Mouse (Mus musculus) stomach, embryonic 14.5 days (tissue): ENCODE measurements around the gene Tyk2. TPM values are rescaled to one million over a fixed set of nuclear protein-coding genes. Genes with fewer than 3 reads are reported as not detected.

Experiments used
- ATAC-seq: fragments of 200-750 bp; cut with Nextera tagmentation; 2 replicates; pipeline ENCODE4 v1.8.0; 2017; ENCODE audit warnings: low read depth, moderate TSS enrichment; ENCODE audit not compliant: insufficient number of reproducible peaks, insufficient read depth, low FRiP score
- H3K27ac ChIP-seq: fragments of 300-500 bp; sonication (generic); 2 replicates; pipeline ENCODE4 v1.5.1; 2014; ENCODE audit warnings: mild to moderate bottlenecking, low read length, moderate library complexity, mixed read lengths
- H3K27me3 ChIP-seq: fragments of 300-500 bp; sonication (generic); 2 replicates; pipeline ENCODE4 v1.6.1; 2014; ENCODE audit warnings: low read length, control low read depth, mixed read lengths; ENCODE audit not compliant: control insufficient read depth, insufficient read depth
- H3K36me3 ChIP-seq: fragments of 300-500 bp; sonication (generic); 2 replicates; pipeline ENCODE4 v1.6.1; 2014; ENCODE audit warnings: mild to moderate bottlenecking, control low read depth, low read length, moderate library complexity, mixed read lengths; ENCODE audit not compliant: control insufficient read depth, insufficient read depth
- H3K4me1 ChIP-seq: fragments of 300-500 bp; sonication (generic); 2 replicates; pipeline ENCODE4 v1.6.1; 2014; ENCODE audit warnings: low read length, control low read depth, mixed read lengths; ENCODE audit not compliant: control insufficient read depth, insufficient read depth
- H3K4me2 ChIP-seq: fragments of 300-500 bp; sonication (generic); replicated peaks from 2 replicates; pipeline ENCODE4 v1.6.1; 2014; ENCODE audit warnings: low read depth, low read length, control low read depth
- H3K4me3 ChIP-seq: fragments of 300-500 bp; sonication (generic); 2 replicates; pipeline ENCODE4 v1.5.1; 2014; ENCODE audit warnings: low read depth, low read length, control low read depth
- H3K9ac ChIP-seq: fragments of 300-500 bp; sonication (generic); replicated peaks from 2 replicates; pipeline ENCODE4 v1.6.1; 2014; ENCODE audit warnings: low read depth, mild to moderate bottlenecking, control low read depth, low read length, moderate library complexity, mixed read lengths
- H3K9me3 ChIP-seq: fragments of 300-500 bp; sonication (generic); 2 replicates; pipeline ENCODE4 v1.6.1; 2016; ENCODE audit warnings: low read depth, low read length, control low read depth; ENCODE audit not compliant: control insufficient read depth
- WGBS: fragments of 180-500 bp; shearing (Covaris S2); extraction: QIAGEN DNeasy Blood & Tissue Kit; methylation state at CpG from one replicate; pipeline ENCODE4 v1.1.7; 2014; 5-methylcytosine and 5-hydroxymethylcytosine counted together
- polyA plus RNA-seq: library from polyadenylated mRNA; unstranded; fragments of >200 nt; fragmentation: Nextera tagmentation; extraction: Ambion mirVana; gene quantifications from 2 replicates; pipeline ENCODE4 v1.2.1, GENCODE M21; 2014

Gene Tyk2
- polyA plus RNA-seq, 1 experiment from 2014 or later, result 10.2 TPM

DNA sequence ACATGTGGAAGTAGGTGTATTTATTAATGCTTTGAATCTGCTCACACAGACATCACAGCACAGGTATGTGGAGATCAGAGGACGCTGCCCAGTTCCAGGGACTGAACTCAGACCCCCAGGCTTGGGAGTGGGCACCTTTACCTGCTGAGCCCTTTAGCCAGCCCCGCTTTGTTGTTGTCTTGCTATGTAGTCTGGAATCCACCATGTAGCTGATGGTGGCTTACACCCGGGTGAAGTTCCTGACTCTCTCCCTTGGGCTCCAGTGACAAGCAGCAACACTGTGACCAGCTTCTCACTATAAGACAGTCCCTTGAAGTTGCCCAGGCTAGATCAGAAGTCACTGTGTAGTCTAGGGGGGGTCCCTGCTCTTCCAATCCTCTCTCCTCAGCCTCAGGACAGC lies 13.3 kb upstream of the Tyk2 start:
- Histone ChIP-seq H3K4me1 (peaks cover 28% of the 10 kb centered on the region; the same call in 1 of the 2 replicates), H3K36me3 (peaks cover 62% of the 10 kb centered on the region), H3K9me3 (no peaks in the 10 kb centered on the region), H3K27ac (no peak overlapping the region), H3K4me2 (no peak overlapping the region), H3K4me3 (no peak overlapping the region), H3K9ac (no peak overlapping the region), H3K27me3 (no peaks in the 10 kb centered on the region)
- ATAC-seq, result no peak
- WGBS, result 94% methylated on average over 3 of the region's 3 CpGs

DNA sequence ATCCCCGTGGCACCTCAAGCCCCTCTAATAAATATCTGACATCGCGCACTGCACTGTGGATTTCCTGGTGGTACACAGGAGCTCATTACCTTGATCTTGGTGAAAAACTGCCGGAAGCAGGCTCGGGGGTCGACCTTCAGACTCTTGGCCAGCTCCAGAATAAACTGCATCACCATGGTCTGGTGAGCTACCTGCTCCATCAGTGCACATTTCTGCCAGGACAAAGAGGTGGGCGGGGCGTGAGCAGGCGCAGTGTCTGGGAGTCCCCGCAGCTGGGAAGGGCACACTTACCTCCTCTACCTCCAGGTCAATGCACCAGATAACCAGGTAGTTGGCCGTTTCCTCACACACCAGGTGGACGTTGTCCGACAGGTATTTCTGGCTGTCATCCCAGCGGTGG lies 10.9 kb upstream of the Tyk2 start:
- ATAC-seq, result no peak
- Histone ChIP-seq H3K27me3 (no peaks in the 10 kb centered on the region), H3K4me2 (no peak overlapping the region), H3K9ac (no peak overlapping the region), H3K27ac (no peak overlapping the region), H3K4me3 (no peak overlapping the region), H3K36me3 (peaks cover 77% of the 10 kb centered on the region), H3K9me3 (no peaks in the 10 kb centered on the region), H3K4me1 (peaks cover 5% of the 10 kb centered on the region; the same call in 1 of the 2 replicates)
- 85% methylated on average over 14 of the region's 14 CpGs for WGBS

DNA sequence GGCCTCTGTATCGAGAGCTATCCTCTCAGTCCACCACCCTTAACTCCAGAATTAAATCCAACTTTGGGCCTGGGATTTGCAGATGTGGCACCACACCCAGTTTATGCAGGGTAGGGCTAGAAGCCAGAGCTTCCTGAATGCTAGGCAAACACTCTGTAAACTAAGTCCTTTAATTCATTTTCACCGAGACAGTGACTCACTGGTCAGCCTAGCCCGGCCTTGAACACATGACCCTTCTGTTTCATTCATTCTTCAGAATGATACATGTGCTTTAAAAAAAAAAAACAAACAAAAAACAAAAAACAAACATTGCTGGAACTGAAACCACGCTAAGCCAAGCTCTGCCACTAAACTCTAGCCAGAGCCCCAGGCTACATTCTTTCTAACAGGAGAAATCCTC lies 7.3 kb upstream of the Tyk2 start:
- Histone ChIP-seq H3K36me3 (peaks cover 54% of the 10 kb centered on the region), H3K27ac (no peak overlapping the region), H3K4me2 (no peak overlapping the region), H3K4me3 (no peak overlapping the region), H3K4me1 (no peaks in the 10 kb centered on the region), H3K9ac (no peak overlapping the region), H3K27me3 (no peaks in the 10 kb centered on the region), H3K9me3 (no peaks in the 10 kb centered on the region)
- 68% methylated on average over 4 of the region's 4 CpGs for WGBS
- ATAC-seq, result no peak

DNA sequence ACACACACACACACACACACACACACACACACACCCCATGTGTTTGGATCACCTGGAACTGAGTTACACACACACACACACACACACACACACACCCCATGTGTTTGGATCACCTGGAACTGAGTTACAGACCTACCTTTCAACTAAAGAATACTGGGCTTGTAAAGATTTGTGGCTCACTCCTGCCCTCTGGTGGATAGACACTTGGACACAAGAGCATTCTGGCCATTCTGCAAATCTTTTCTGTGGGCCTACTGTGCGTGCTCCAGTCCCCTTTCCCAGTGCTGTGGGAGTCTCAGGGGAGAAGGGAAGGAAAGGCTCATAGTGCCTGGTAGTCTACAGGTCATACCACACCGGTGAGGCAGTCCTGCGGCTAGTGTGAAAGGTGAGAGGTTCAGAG lies 6.2 kb upstream of the Tyk2 start:
- Histone ChIP-seq H3K36me3 (peaks cover 43% of the 10 kb centered on the region), H3K4me1 (no peaks in the 10 kb centered on the region), H3K9ac (no peak overlapping the region), H3K27ac (no peak overlapping the region), H3K4me3 (no peak overlapping the region), H3K27me3 (no peaks in the 10 kb centered on the region), H3K9me3 (no peaks in the 10 kb centered on the region), H3K4me2 (no peak overlapping the region)
- WGBS, result 54% methylated on average over 3 of the region's 3 CpGs
- ATAC-seq, result no peak

DNA sequence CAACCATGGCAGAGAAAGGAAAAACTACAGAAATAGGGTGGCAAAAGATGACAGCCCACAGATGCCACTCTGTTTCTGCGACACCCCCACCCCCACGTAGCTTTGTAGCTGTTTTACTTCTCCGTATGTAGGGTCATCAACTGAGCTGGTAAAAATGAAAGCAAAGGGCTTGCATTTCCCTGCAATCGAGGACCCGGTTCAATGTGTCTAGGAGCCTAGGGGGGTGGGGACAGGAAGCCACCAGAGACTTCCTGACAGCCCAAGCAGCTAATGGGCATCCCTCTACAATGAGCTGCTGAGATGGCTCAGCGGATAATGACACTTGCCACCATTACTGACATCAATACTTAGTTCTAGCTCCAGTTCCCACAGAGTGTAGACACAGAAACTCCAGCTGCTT lies 5.4 kb upstream of the Tyk2 start:
- 77% methylated on average over 6 of the region's 6 CpGs for WGBS
- no peak for ATAC-seq
- Histone ChIP-seq H3K9me3 (no peaks in the 10 kb centered on the region), H3K9ac (no peak overlapping the region), H3K4me1 (no peaks in the 10 kb centered on the region), H3K27me3 (no peaks in the 10 kb centered on the region), H3K27ac (no peak overlapping the region), H3K36me3 (peaks cover 35% of the 10 kb centered on the region), H3K4me3 (no peak overlapping the region), H3K4me2 (no peak overlapping the region)

DNA sequence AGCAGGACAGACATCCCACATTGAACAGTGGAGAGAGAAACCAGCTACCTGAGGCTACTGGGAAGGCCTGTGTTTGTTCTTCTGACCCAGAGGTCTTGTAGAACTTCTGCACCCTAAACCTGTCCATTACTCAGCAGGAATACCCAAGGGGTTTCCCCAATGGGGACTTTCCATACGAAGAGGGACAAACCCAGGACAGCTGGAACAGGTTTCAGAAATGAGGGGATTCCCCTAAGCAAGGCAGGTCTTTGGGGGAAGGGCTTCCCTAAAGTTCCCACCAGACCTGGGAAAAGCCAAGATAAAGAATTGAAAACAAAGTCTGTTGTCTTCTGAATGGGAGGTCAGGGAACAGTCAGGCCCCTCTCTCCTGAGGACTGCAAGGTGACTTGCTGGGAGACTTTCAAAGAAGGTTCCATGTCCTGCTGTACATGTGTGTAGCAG lies 4.9 kb upstream of the Tyk2 start:
- Histone ChIP-seq H3K9me3 (no peaks in the 10 kb centered on the region), H3K36me3 (peaks cover 30% of the 10 kb centered on the region), H3K27ac (no peak overlapping the region), H3K4me3 (no peak overlapping the region), H3K4me2 (no peak overlapping the region), H3K4me1 (no peaks in the 10 kb centered on the region), H3K27me3 (no peaks in the 10 kb centered on the region), H3K9ac (no peak overlapping the region)
- WGBS, result 47% methylated on average over 1 of the region's 1 CpGs
- no peak for ATAC-seq

DNA sequence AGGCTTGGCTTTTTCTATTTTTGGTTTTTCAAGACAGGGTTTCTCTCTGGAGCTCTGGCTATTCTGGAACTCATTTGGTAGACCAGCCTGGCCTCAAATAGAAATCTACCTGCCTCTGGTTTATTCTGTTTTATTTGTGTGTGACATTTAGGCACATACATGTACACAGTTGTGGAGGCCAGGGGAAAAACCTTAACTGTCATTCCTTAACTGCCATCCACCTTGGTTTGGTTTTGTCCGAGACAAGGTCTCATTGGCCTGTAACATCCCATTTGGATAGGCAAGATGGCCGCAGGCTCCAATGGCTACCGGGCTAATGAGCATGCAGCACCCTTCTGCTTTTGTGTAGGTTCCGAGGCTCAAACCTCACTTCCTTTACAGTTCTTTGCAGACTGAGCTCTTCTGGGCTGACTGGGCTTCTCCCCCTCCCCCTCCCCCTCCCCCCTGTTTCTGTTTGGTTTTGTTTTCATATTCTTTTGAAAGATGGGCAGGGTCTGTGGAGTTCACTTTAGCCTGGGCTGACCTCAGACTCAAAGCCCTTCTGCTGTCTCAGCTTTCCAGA lies 4.4 kb upstream of the Tyk2 start:
- H3K27me3 ChIP-seq, result no peaks in the 10 kb centered on the region
- no peak overlapping the region for H3K9ac ChIP-seq
- H3K27ac ChIP-seq, result no peak overlapping the region
- ATAC-seq, result no peak
- H3K9me3 ChIP-seq, result no peaks in the 10 kb centered on the region
- no peak overlapping the region for H3K4me3 ChIP-seq
- 75% methylated on average over 4 of the region's 4 CpGs for WGBS
- H3K4me2 ChIP-seq, result no peak overlapping the region
- peaks cover 2% of the 10 kb centered on the region; the same call in 1 of the 2 replicates for H3K4me1 ChIP-seq
- peaks cover 25% of the 10 kb centered on the region for H3K36me3 ChIP-seq

DNA sequence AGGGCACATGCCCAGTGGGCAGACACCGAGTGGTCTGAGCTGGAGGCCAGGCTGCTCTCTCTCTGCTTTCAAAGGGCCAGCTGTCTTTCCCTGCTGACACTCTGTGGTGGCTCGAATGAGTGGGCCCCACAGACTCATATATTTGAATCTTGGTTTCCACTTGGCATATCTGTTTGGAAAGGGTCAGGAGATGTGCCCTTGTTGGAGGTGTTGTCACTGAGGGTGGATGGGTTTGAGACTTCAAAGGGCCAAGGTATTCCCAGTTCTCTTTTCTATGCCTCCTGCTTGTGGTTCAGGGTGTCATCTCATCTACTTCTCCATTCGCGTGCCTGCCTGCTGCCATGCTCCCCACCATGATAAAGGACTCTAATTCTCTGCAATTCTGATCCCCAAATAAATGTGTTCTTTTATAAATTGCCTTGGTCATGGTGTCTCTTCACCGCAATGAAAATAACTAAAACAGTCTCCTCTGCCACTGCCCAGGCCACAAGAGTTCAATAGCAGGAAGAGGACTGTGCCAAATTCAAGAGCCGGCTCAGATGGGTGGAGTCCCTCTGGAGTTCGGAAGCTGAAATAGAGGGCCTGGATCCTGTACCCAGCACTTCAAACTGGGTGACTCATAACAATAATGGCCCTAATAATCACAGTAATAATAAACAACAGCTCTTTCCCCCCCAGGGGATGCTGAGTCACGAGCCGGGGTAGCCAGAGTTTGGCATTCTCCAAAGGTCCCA lies 3.7 kb upstream of the Tyk2 start:
- Histone ChIP-seq H3K27me3 (no peaks in the 10 kb centered on the region), H3K4me1 (peaks cover 5% of the 10 kb centered on the region; the same call in 1 of the 2 replicates), H3K4me3 (no peak overlapping the region), H3K27ac (no peak overlapping the region), H3K36me3 (peaks cover 19% of the 10 kb centered on the region), H3K9ac (no peak overlapping the region), H3K4me2 (no peak overlapping the region), H3K9me3 (no peaks in the 10 kb centered on the region)
- 77% methylated on average over 9 of the region's 9 CpGs for WGBS
- ATAC-seq, result no peak
